Mouse (Mus musculus) lung, embryonic 15.5 days (tissue): Measurements from ENCODE around the gene 4933434E20Rik. TPM values are rescaled to one million over a fixed set of nuclear protein-coding genes. Genes with fewer than 3 reads are reported as not detected.

Source experiments
- ATAC-seq: fragments of 200-750 bp; cut with Nextera tagmentation; 2 replicates; pipeline ENCODE4 v1.8.0; 2017; ENCODE audit warnings: moderate number of reproducible peaks, borderline replicate concordance; ENCODE audit not compliant: low FRiP score, low TSS enrichment; ENCODE audit errors: extremely low read depth
- H3K27ac ChIP-seq: fragments of 300-500 bp; sonication (generic); 2 replicates; pipeline ENCODE4 v1.5.1; 2015; ENCODE audit warnings: moderate library complexity, mild to moderate bottlenecking, inconsistent platforms
- H3K27me3 ChIP-seq: fragments of 300-500 bp; sonication (generic); 2 replicates; pipeline ENCODE4 v1.6.1; 2015; ENCODE audit warnings: inconsistent platforms
- H3K36me3 ChIP-seq: fragments of 300-500 bp; sonication (generic); 2 replicates; pipeline ENCODE4 v1.6.1; 2015; ENCODE audit warnings: inconsistent platforms
- H3K4me1 ChIP-seq: fragments of 300-500 bp; sonication (generic); 2 replicates; pipeline ENCODE4 v1.6.1; 2015; ENCODE audit warnings: inconsistent platforms
- H3K4me2 ChIP-seq: fragments of 300-500 bp; sonication (generic); 2 replicates; pipeline ENCODE4 v1.6.1; 2015; ENCODE audit warnings: inconsistent platforms, mild to moderate bottlenecking, moderate library complexity
- H3K4me3 ChIP-seq: fragments of 300-500 bp; sonication (generic); 2 replicates; pipeline ENCODE4 v1.5.1; 2015; ENCODE audit warnings: mild to moderate bottlenecking, inconsistent platforms
- H3K9ac ChIP-seq: fragments of 300-500 bp; sonication (generic); 2 replicates; pipeline ENCODE4 v1.6.1; 2015; ENCODE audit warnings: inconsistent platforms
- H3K9me3 ChIP-seq: fragments of 300-500 bp; sonication (generic); 2 replicates; pipeline ENCODE4 v1.6.1; 2016; ENCODE audit warnings: inconsistent platforms
- WGBS: fragments of 180-500 bp; shearing (Covaris S2); methylation state at CpG from one replicate; pipeline ENCODE4 v1.1.7; 2015; 5-methylcytosine and 5-hydroxymethylcytosine counted together
- polyA plus RNA-seq: library from polyadenylated mRNA; unstranded; fragments of >200 nt; fragmentation: Nextera tagmentation; extraction: Ambion mirVana; gene quantifications from 2 replicates; pipeline ENCODE4 v1.2.1, GENCODE M21; 2015

4933434E20Rik gene
- 142 and 154 TPM in 2 replicates for polyA plus RNA-seq

GRCm38 (mm10) chr3:90051441-90052350 lies at the start of gene 4933434E20Rik:
Gene 4933434E20Rik, plus strand, starts transcription at chr3:90051636.
- Histone ChIP-seq H3K9ac (peak within 1 kb of the TSS; percentile 94), H3K27ac (peak within 1 kb of the TSS; percentile 97), H3K4me3 (peak within 1 kb of the TSS; percentile 83), H3K36me3 (peaks cover 29% of the 10 kb centered on the region), H3K9me3 (no peaks in the 10 kb centered on the region), H3K27me3 (no peaks in the 10 kb centered on the region), H3K4me1 (peaks cover 26% of the 10 kb centered on the region), H3K4me2 (peak within 1 kb of the TSS; percentile 60)
- WGBS = 0% methylated on average over 37 of the region's 43 CpGs
- peak; percentile 81 for ATAC-seq

- no peak overlapping the region for H3K4me3 ChIP-seq
- H3K4me2 ChIP-seq = no peak overlapping the region; the same call in 1 of the 2 replicates
- peaks cover 8% of the 10 kb centered on the region for H3K4me1 ChIP-seq
- no peaks in the 10 kb centered on the region for H3K27me3 ChIP-seq
- H3K36me3 ChIP-seq = peaks cover 73% of the 10 kb centered on the region
- H3K9ac ChIP-seq = no peak overlapping the region
- no peaks in the 10 kb centered on the region for H3K9me3 ChIP-seq
- ATAC-seq = no peak
- 41% methylated on average over 3 of the region's 3 CpGs for WGBS
- H3K27ac ChIP-seq = peak overlapping the region; percentile 85
These were observed 47.2 kb upstream of the 4933434E20Rik start for GRCm38 (mm10) chr3:90004091-90004796.

- WGBS = 64% methylated on average over 2 of the region's 2 CpGs
- Histone ChIP-seq H3K9ac (no peak overlapping the region), H3K9me3 (no peaks in the 10 kb centered on the region), H3K36me3 (peaks cover 96% of the 10 kb centered on the region), H3K4me1 (no peaks in the 10 kb centered on the region), H3K27ac (no peak overlapping the region), H3K4me2 (no peak overlapping the region), H3K4me3 (no peak overlapping the region), H3K27me3 (no peaks in the 10 kb centered on the region)
- ATAC-seq = no peak
These were observed 41.1 kb upstream of the 4933434E20Rik start for GRCm38 (mm10) chr3:90010291-90010690.

DNA sequence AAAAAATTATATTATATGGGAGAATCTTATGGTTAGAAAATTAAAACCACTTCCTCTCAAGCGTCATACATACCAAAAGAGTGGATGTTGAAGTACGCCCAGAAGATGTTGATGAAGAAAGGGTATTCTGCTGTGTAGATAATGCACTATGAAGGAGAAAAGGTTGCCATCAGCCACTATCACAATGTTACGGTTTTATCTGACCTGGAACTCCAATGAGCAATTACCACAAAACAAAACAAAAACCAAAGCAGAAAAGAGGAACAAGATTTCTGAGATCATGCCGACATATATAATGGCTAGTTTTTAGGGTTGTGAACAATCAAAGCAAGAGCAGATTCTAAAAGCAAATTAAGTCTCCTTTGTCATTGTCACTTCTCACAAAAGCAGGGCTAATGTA lies 34.8 kb upstream of the 4933434E20Rik start:
- Histone ChIP-seq H3K9me3 (no peaks in the 10 kb centered on the region), H3K4me3 (no peak overlapping the region), H3K4me2 (no peak overlapping the region), H3K27me3 (no peaks in the 10 kb centered on the region), H3K27ac (no peak overlapping the region), H3K4me1 (no peaks in the 10 kb centered on the region), H3K9ac (no peak overlapping the region), H3K36me3 (peaks cover 95% of the 10 kb centered on the region)
- 92% methylated on average over 4 of the region's 4 CpGs for WGBS
- no peak for ATAC-seq

GRCm38 (mm10) chr3:90034653-90035052 lies 16.8 kb upstream of the 4933434E20Rik start:
- ATAC-seq = no peak
- no peak overlapping the region for H3K4me3 ChIP-seq
- H3K27ac ChIP-seq = no peak overlapping the region
- WGBS = 84% methylated on average over 2 of the region's 2 CpGs
- H3K9ac ChIP-seq = no peak overlapping the region
- H3K27me3 ChIP-seq = no peaks in the 10 kb centered on the region
- H3K9me3 ChIP-seq = no peaks in the 10 kb centered on the region
- H3K4me2 ChIP-seq = no peak overlapping the region
- peaks cover 87% of the 10 kb centered on the region for H3K36me3 ChIP-seq
- H3K4me1 ChIP-seq = no peaks in the 10 kb centered on the region

GRCm38 (mm10) chr3:90036263-90036662 lies 15.2 kb upstream of the 4933434E20Rik start:
- H3K9me3 ChIP-seq = no peaks in the 10 kb centered on the region
- ATAC-seq = no peak
- H3K4me1 ChIP-seq = no peaks in the 10 kb centered on the region
- no peak overlapping the region for H3K27ac ChIP-seq
- 90% methylated on average over 1 of the region's 1 CpGs for WGBS
- H3K36me3 ChIP-seq = peaks cover 81% of the 10 kb centered on the region
- no peaks in the 10 kb centered on the region for H3K27me3 ChIP-seq
- no peak overlapping the region for H3K9ac ChIP-seq
- no peak overlapping the region for H3K4me2 ChIP-seq
- no peak overlapping the region for H3K4me3 ChIP-seq

GRCm38 (mm10) chr3:90049691-90050090 lies 1.7 kb upstream of the 4933434E20Rik start:
- H3K4me2 ChIP-seq = no peak overlapping the region
- no peaks in the 10 kb centered on the region for H3K9me3 ChIP-seq
- H3K27ac ChIP-seq = no peak overlapping the region
- no peaks in the 10 kb centered on the region for H3K27me3 ChIP-seq
- peaks cover 27% of the 10 kb centered on the region for H3K36me3 ChIP-seq
- peaks cover 26% of the 10 kb centered on the region for H3K4me1 ChIP-seq
- WGBS = 40% methylated on average over 3 of the region's 3 CpGs
- no peak overlapping the region for H3K4me3 ChIP-seq
- H3K9ac ChIP-seq = no peak overlapping the region
- no peak for ATAC-seq

GRCm38 (mm10) chr3:90052351-90053241 lies 1.2 kb downstream of the 4933434E20Rik start, which contains the start of gene Ubap2l:
Gene Ubap2l, minus strand, starts transcription at chr3:90052628.
- WGBS = 1% methylated on average over 79 of the region's 81 CpGs
- peaks cover 29% of the 10 kb centered on the region for H3K36me3 ChIP-seq
- H3K4me2 ChIP-seq = peak within 1 kb of the TSS; percentile 67
- peaks cover 26% of the 10 kb centered on the region for H3K4me1 ChIP-seq
- no peaks in the 10 kb centered on the region for H3K27me3 ChIP-seq
- peak within 1 kb of the TSS; percentile 94 for H3K9ac ChIP-seq
- ATAC-seq = peak; percentile 95
- H3K4me3 ChIP-seq = peak within 1 kb of the TSS; percentile 83
- peak within 1 kb of the TSS; percentile 97 for H3K27ac ChIP-seq
- H3K9me3 ChIP-seq = no peaks in the 10 kb centered on the region

GRCm38 (mm10) chr3:90061549-90061948 lies 10.1 kb downstream of the 4933434E20Rik start:
- ATAC-seq = no peak
- 77% methylated on average over 6 of the region's 6 CpGs for WGBS
- Histone ChIP-seq H3K4me1 (no peaks in the 10 kb centered on the region), H3K27me3 (no peaks in the 10 kb centered on the region), H3K36me3 (peaks cover 52% of the 10 kb centered on the region), H3K9me3 (no peaks in the 10 kb centered on the region), H3K4me2 (no peak overlapping the region), H3K9ac (no peak overlapping the region), H3K4me3 (no peak overlapping the region), H3K27ac (no peak overlapping the region)

DNA sequence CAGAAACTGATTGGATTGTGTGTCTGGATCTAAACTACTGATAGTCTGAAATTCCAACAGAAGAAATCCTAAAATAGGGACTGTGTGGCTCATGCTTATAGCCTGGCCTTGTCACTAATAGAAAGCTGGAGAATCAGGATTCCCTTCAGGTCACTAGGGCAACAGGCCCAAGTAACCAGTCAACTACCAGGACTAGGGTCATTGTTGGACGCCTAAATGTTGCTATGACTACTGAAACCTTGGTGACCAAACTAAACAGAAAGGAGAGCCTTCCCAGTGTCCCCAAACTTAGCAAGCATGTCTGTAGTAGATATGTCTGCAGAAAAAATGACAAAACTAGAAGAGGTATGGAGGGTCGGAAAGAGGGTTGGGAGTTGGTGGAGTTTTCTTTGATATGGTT lies 11.1 kb downstream of the 4933434E20Rik start:
- H3K4me3 ChIP-seq = no peak overlapping the region
- H3K27ac ChIP-seq = no peak overlapping the region
- no peaks in the 10 kb centered on the region for H3K4me1 ChIP-seq
- no peak overlapping the region for H3K9ac ChIP-seq
- no peaks in the 10 kb centered on the region for H3K9me3 ChIP-seq
- no peaks in the 10 kb centered on the region for H3K27me3 ChIP-seq
- WGBS = 71% methylated on average over 2 of the region's 2 CpGs
- ATAC-seq = no peak
- no peak overlapping the region for H3K4me2 ChIP-seq
- peaks cover 44% of the 10 kb centered on the region for H3K36me3 ChIP-seq

DNA sequence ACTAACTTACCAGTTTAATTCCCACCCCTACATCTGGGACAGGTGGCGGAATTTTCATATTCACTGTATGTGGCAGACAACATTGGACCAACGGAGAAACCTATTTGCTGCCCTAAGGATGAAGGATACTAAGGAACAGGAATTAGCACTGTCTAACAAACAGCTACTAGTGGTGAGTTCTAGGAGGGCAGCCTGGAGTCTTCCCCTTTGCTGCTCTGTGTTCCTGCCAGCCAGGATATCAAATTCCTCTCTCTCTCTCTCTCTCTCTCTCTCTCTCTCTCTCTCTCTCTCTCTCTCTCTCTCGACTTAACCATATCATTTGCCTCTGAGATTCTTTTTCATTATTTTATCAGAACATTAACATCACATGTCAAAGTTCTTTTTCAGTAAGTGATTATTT lies 12.9 kb downstream of the 4933434E20Rik start:
- no peak overlapping the region for H3K4me2 ChIP-seq
- ATAC-seq = no peak
- H3K9ac ChIP-seq = no peak overlapping the region
- no peaks in the 10 kb centered on the region for H3K27me3 ChIP-seq
- WGBS = 74% methylated on average over 3 of the region's 3 CpGs
- no peaks in the 10 kb centered on the region for H3K4me1 ChIP-seq
- no peaks in the 10 kb centered on the region for H3K9me3 ChIP-seq
- H3K4me3 ChIP-seq = no peak overlapping the region
- H3K36me3 ChIP-seq = peaks cover 37% of the 10 kb centered on the region
- H3K27ac ChIP-seq = no peak overlapping the region
